Mouse (Mus musculus) kidney, adult 2 months (tissue): ENCODE data around the gene Gpa33. TPM values are rescaled to one million over a fixed set of nuclear protein-coding genes. Genes with fewer than 3 reads are reported as not detected.

Source experiments
- DNase-seq: peaks from one replicate; pipeline ENCODE4 v3.0.0; 2021
- H3K27ac ChIP-seq: fragments of 200-500 bp; 2 replicates; pipeline ENCODE4 v1.5.1; 2012; ENCODE audit warnings: low read depth, low read length, control low read depth, inconsistent platforms; ENCODE audit not compliant: insufficient read depth
- H3K27me3 ChIP-seq: fragments of 200-500 bp; replicated peaks from 2 replicates; pipeline ENCODE4 v1.6.1; 2012; ENCODE audit warnings: mild to moderate bottlenecking, moderate library complexity, low read length, inconsistent platforms; ENCODE audit not compliant: control insufficient read depth, insufficient read depth
- H3K36me3 ChIP-seq: fragments of 200-500 bp; 2 replicates; pipeline ENCODE4 v1.6.1; 2012; ENCODE audit warnings: mild to moderate bottlenecking, moderate library complexity, low read length, inconsistent platforms; ENCODE audit not compliant: control insufficient read depth, insufficient read depth
- H3K4me1 ChIP-seq: fragments of 200-500 bp; 2 replicates; pipeline ENCODE4 v1.6.1; 2011; ENCODE audit warnings: low read length; ENCODE audit not compliant: control insufficient read depth, insufficient read depth
- H3K4me3 ChIP-seq: fragments of 200-500 bp; 2 replicates; pipeline ENCODE4 v1.5.1; 2011; ENCODE audit warnings: mild to moderate bottlenecking, low read depth, low read length, control low read depth; ENCODE audit not compliant: insufficient read depth
- CTCF ChIP-seq: fragments of 200-500 bp; conservative IDR thresholded peaks from 2 replicates; pipeline ENCODE4 v1.5.1; 2011; ENCODE audit warnings: low read depth, mild to moderate bottlenecking, control low read depth, low read length, moderate library complexity, mixed read lengths; ENCODE audit not compliant: insufficient read depth, insufficient read length
- POLR2A ChIP-seq: fragments of 200-500 bp; IDR thresholded peaks from one replicate; pipeline ENCODE4 v1.6.1; 2011; ENCODE audit warnings: low read depth, low read length, control low read depth
- WGBS: fragments of 180-500 bp; shearing (Covaris S2); methylation state at CpG from one replicate; pipeline ENCODE4 v1.1.7; 2018; 5-methylcytosine and 5-hydroxymethylcytosine counted together
- polyA plus RNA-seq: library from polyadenylated mRNA; depleted of rRNA; stranded (reverse); fragments of >200 nt; gene quantifications from 2 replicates; pipeline ENCODE4 v1.2.3, GENCODE M21; 2012

The Gpa33 gene
- polyA plus RNA-seq, 1 experiment: 0.09 TPM

DNA sequence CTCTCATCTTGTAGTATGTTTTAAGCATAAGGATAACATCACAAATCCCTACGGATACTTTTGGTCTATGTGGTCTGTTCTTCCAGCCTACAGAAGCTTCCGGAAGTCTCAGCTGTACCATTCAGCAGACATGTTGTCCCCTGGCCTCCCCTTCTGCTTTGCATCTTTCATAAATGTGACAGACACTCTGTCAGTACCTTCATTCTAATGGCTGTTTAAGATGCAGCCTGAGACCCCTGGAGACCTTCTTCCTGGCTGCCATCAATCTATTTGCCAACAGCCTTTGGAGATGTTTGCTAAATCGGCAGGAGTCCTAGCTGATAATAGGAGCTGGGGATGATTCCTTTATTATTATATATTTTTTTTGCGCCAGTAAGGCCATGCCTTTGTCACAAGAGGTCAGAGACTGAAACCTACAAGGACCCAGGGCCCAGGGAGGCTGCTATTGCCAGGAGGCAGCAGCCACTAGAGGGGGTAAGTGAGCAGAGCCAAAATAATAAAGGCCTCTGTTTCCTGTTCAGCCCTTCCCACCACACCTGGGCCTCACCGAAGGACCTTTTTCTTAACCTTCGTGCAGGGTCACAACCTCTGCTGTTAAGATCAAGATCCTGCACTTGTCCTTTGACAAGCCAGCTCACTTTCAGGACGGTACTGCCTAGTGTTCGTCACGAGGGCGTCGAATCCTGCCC, 27.0 kb upstream of the Gpa33 start:
- no peaks in the 10 kb centered on the region for H3K36me3 ChIP-seq
- H3K27me3 ChIP-seq: no peaks in the 10 kb centered on the region
- H3K4me1 ChIP-seq: no peaks in the 10 kb centered on the region
- 67% methylated on average over 11 of the region's 11 CpGs for WGBS
- peak; percentile 3 for DNase-seq
- H3K27ac ChIP-seq: no peak overlapping the region
- H3K4me3 ChIP-seq: no peak overlapping the region
- TF ChIP-seq CTCF (peak; percentile 40), POLR2A (no peak)

DNA sequence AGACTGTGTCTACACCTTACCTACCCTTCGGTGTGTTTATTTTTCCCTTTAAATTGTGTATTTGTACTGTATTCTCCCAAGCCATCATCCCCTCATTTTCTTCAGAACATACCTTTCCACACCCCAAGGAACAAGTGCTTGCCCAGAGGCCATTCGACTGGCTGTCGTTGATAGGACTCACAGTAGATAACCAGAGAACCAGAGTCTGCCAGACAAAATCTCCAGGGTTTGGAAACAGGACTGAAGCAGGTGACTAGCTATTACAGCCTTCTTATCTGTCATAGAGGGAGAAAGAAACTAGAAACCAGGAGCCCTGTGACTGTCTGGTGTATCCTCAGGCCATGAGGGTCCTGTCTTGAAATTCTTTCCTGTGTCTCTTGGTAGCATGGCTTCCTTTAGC, 25.2 kb upstream of the Gpa33 start:
- TF ChIP-seq POLR2A: no peak
- no peak for TF ChIP-seq CTCF
- no peaks in the 10 kb centered on the region for H3K4me1 ChIP-seq
- no peaks in the 10 kb centered on the region for H3K36me3 ChIP-seq
- no peak overlapping the region for H3K27ac ChIP-seq
- DNase-seq: no peak
- H3K27me3 ChIP-seq: no peaks in the 10 kb centered on the region
- 92% methylated on average over 3 of the region's 3 CpGs for WGBS
- no peak overlapping the region for H3K4me3 ChIP-seq

DNA sequence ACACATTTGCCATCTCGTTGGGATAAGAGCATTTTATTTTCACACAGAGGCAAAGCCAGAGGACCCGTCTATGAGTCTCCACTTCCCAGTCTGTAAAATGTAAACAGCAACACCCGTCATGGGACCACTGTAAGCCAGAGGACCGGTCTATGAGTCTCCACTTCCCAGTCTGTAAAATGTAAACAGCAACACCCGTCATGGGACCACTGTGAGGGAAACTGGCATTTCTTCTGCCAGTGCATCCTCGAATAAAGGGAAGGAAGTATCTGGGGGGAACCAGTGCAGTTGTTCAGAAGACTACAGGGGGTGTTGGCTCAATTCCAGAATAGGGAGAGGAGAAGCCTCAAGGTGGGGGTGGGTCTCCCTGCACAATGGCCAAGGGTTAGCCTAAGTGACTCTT, 24.6 kb upstream of the Gpa33 start:
- Histone ChIP-seq H3K27me3 (no peaks in the 10 kb centered on the region), H3K27ac (no peak overlapping the region), H3K4me1 (no peaks in the 10 kb centered on the region), H3K4me3 (no peak overlapping the region), H3K36me3 (no peaks in the 10 kb centered on the region)
- WGBS: 69% methylated on average over 6 of the region's 6 CpGs
- TF ChIP-seq CTCF (no peak), POLR2A (no peak)
- no peak for DNase-seq

DNA sequence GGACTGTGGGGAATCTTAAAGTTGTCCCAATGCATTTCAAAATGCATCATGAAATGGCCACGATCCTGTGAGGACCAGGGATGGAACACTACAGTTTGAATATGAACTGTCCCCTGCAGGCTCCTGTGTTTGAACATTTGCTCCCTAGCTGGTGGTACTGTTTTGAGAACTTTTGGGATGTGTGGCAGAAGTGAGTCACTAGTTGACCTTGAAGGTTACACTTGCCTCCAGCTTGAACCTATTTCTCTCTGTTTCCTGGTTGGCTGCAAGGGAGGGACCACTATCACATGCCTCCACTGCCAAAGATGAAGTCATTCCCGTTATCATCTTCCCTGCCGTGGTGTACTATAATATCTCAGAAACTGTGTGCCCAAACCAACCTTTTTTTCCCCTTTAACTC, 15.1 kb upstream of the Gpa33 start:
- DNase-seq: no peak
- Histone ChIP-seq H3K27ac (no peak overlapping the region), H3K36me3 (no peaks in the 10 kb centered on the region), H3K27me3 (no peaks in the 10 kb centered on the region), H3K4me3 (no peak overlapping the region), H3K4me1 (no peaks in the 10 kb centered on the region)
- TF ChIP-seq POLR2A: no peak
- TF ChIP-seq CTCF: no peak
- WGBS: 82% methylated on average over 3 of the region's 3 CpGs

DNA sequence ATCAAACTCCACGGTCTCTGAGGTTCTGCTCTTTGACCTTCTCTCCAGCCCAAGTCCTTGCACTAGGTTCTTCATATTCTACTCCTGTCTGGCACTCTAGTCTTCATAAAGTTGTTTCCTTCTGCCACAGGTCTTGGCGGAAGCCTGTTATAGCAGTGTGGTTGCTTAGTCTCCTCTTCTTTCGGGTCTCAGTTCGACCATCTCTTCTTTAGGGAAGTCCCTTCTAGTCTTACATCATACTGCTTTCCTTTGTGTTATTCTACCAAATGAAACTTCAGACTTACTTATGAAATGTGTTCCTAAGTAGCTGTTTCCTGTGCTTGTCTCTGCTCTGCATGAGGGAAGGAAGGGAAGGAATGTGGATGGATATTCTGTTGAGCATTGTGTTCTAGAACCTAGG, 14.3 kb upstream of the Gpa33 start:
- no peak for TF ChIP-seq CTCF
- TF ChIP-seq POLR2A: no peak
- no peaks in the 10 kb centered on the region for H3K4me1 ChIP-seq
- WGBS: 90% methylated on average over 4 of the region's 4 CpGs

DNA sequence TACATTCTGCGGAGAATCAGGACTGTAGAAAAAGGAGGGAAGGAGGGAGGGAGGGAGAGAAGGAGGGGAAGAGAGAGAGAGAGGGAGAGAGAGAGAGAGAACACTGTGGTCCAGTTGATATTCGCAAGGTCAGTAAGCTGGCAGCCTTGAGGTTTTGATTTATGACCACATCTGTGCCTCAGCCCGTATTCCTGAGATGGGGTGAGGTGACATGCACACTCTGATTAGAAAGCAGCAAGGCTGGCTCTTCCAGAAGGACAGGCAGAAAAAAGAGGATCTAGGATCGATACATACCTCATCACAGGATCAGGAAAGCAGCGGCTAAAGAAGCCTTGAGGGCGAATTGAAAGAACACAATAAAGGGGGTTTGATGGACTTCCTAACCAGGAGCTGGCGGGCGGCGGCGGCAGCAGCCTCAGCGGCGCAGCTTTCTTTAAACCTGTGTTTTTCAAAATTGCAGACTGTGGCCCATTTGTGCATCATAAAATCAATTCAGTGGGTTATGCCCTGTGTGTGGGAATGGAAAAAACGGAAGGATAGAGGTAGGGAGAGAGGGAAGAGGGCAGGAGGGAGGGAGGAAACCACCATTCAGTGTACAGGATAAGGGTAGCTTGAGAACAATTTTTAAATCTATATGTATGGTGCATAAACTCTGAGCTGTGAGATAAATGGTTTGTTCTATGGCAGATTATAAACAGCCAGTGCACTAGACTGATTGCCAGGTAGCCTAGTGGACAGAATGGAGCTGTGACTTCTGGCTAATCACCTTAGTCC, 12.0 kb upstream of the Gpa33 start:
- TF ChIP-seq CTCF (no peak), POLR2A (no peak)
- no peaks in the 10 kb centered on the region for H3K27me3 ChIP-seq
- no peak for DNase-seq
- H3K36me3 ChIP-seq: no peaks in the 10 kb centered on the region
- H3K27ac ChIP-seq: no peak overlapping the region
- WGBS: 64% methylated on average over 13 of the region's 13 CpGs
- H3K4me3 ChIP-seq: no peak overlapping the region
- H3K4me1 ChIP-seq: no peaks in the 10 kb centered on the region

More for the DNA sequence above, 14.3 kb upstream of the Gpa33 start:
- no peak overlapping the region for H3K4me3 ChIP-seq
- no peak for DNase-seq
- H3K36me3 ChIP-seq: no peaks in the 10 kb centered on the region
- no peak overlapping the region for H3K27ac ChIP-seq
- no peaks in the 10 kb centered on the region for H3K27me3 ChIP-seq

DNA sequence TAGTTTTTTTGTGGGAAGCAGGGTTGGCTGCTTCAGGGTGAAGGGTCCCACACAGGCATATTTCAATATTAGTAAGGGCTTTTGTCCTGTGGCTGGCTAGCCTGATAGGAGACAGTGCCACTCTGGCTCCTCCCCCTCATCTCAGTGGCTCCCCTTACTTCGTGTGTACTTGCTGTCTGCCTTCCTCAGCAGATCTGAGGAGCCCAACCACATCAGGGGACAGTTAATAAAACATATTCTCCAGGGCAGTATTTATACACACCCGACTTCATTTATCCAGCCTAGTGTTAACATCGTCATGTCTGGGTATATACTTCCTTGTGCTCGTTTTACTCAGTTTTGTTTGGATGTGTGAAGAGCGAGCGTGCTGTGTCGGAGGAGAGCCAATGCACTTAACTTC, 7.9 kb upstream of the Gpa33 start:
- Histone ChIP-seq H3K36me3 (no peaks in the 10 kb centered on the region), H3K27me3 (no peaks in the 10 kb centered on the region), H3K27ac (no peak overlapping the region), H3K4me3 (no peak overlapping the region), H3K4me1 (no peaks in the 10 kb centered on the region)
- 67% methylated on average over 7 of the region's 7 CpGs for WGBS
- TF ChIP-seq POLR2A: no peak
- no peak for TF ChIP-seq CTCF
- no peak for DNase-seq
